Mouse (Mus musculus) limb, embryonic 10.5 days (tissue): Measurements from ENCODE around the gene Tmprss3. TPM values are rescaled to one million over a fixed set of nuclear protein-coding genes. Genes with fewer than 3 reads are reported as not detected.

ENCODE experiments used
- DNase-seq: peaks from one replicate; pipeline ENCODE4 v3.0.0-alpha.2; 2017; ENCODE audit warnings: low spot score
- H3K27ac ChIP-seq: fragments of 300-500 bp; sonication (generic); 2 replicates; pipeline ENCODE4 v1.5.1; 2016; ENCODE audit warnings: mild to moderate bottlenecking
- H3K27me3 ChIP-seq: fragments of 300-500 bp; sonication (generic); 2 replicates; pipeline ENCODE4 v1.6.1; 2016; ENCODE audit warnings: low read depth, mild to moderate bottlenecking; ENCODE audit not compliant: poor library complexity, severe bottlenecking
- H3K36me3 ChIP-seq: fragments of 300-500 bp; sonication (generic); 2 replicates; pipeline ENCODE4 v1.6.1; 2016; ENCODE audit warnings: mild to moderate bottlenecking, moderate library complexity
- H3K4me1 ChIP-seq: fragments of 300-500 bp; sonication (generic); 2 replicates; pipeline ENCODE4 v1.6.1; 2016
- H3K4me3 ChIP-seq: fragments of 300-500 bp; sonication (generic); 2 replicates; pipeline ENCODE4 v1.5.1; 2016; ENCODE audit warnings: mild to moderate bottlenecking, moderate library complexity
- H3K9me3 ChIP-seq: fragments of 300-500 bp; sonication (generic); replicated peaks from 2 replicates; pipeline ENCODE4 v1.6.1; 2016; ENCODE audit warnings: mild to moderate bottlenecking
- WGBS: fragments of 180-500 bp; shearing (Covaris S2); methylation state at CpG from one replicate; pipeline ENCODE4 v1.1.7; 2016; 5-methylcytosine and 5-hydroxymethylcytosine counted together
- polyA plus RNA-seq: library from polyadenylated mRNA; unstranded; fragments of >200 nt; fragmentation: Nextera tagmentation; extraction: Ambion mirVana; gene quantifications from 2 replicates; pipeline ENCODE4 v1.2.1, GENCODE M21; 2016

The Tmprss3 gene
- polyA plus RNA-seq, 1 experiment from 2014 or later = not detected

GRCm38 (mm10) chr17:31222810-31223310 lies 24.1 kb upstream of the Tmprss3 start:
- H3K27ac ChIP-seq = no peak overlapping the region
- H3K4me3 ChIP-seq = no peak overlapping the region
- no peaks in the 10 kb centered on the region for H3K27me3 ChIP-seq
- peaks cover 8% of the 10 kb centered on the region for H3K4me1 ChIP-seq
- DNase-seq = no peak
- H3K36me3 ChIP-seq = no peaks in the 10 kb centered on the region
- no peaks in the 10 kb centered on the region for H3K9me3 ChIP-seq
- 88% methylated on average over 4 of the region's 4 CpGs for WGBS

GRCm38 (mm10) chr17:31216068-31216955 lies 17.5 kb upstream of the Tmprss3 start:
- DNase-seq = no peak
- 68% methylated on average over 5 of the region's 5 CpGs for WGBS
- Histone ChIP-seq H3K27ac (no peak overlapping the region), H3K36me3 (no peaks in the 10 kb centered on the region), H3K4me3 (no peak overlapping the region), H3K4me1 (no peaks in the 10 kb centered on the region), H3K27me3 (no peaks in the 10 kb centered on the region), H3K9me3 (no peaks in the 10 kb centered on the region)

GRCm38 (mm10) chr17:31211881-31212280 lies 13.1 kb upstream of the Tmprss3 start:
- H3K4me3 ChIP-seq = no peak overlapping the region
- no peaks in the 10 kb centered on the region for H3K4me1 ChIP-seq
- DNase-seq = no peak
- H3K27me3 ChIP-seq = no peaks in the 10 kb centered on the region
- 91% methylated on average over 6 of the region's 6 CpGs for WGBS
- no peaks in the 10 kb centered on the region for H3K36me3 ChIP-seq
- H3K9me3 ChIP-seq = no peaks in the 10 kb centered on the region
- no peak overlapping the region for H3K27ac ChIP-seq

GRCm38 (mm10) chr17:31210299-31210698 lies 11.5 kb upstream of the Tmprss3 start:
- DNase-seq = no peak
- no peaks in the 10 kb centered on the region for H3K36me3 ChIP-seq
- 86% methylated on average over 7 of the region's 7 CpGs for WGBS

GRCm38 (mm10) chr17:31209376-31209930 lies 10.7 kb upstream of the Tmprss3 start:
- DNase-seq = no peak
- Histone ChIP-seq H3K4me3 (no peak overlapping the region), H3K9me3 (no peaks in the 10 kb centered on the region), H3K36me3 (no peaks in the 10 kb centered on the region), H3K4me1 (no peaks in the 10 kb centered on the region), H3K27me3 (no peaks in the 10 kb centered on the region), H3K27ac (no peak overlapping the region)
- WGBS = 93% methylated on average over 11 of the region's 11 CpGs

More at GRCm38 (mm10) chr17:31210299-31210698, 11.5 kb upstream of the Tmprss3 start:
- Histone ChIP-seq H3K27ac (no peak overlapping the region), H3K4me1 (no peaks in the 10 kb centered on the region), H3K9me3 (no peaks in the 10 kb centered on the region), H3K4me3 (no peak overlapping the region), H3K27me3 (no peaks in the 10 kb centered on the region)

GRCm38 (mm10) chr17:31208654-31209053 lies 9.9 kb upstream of the Tmprss3 start:
- no peak for DNase-seq
- WGBS = 84% methylated on average over 8 of the region's 8 CpGs
- no peaks in the 10 kb centered on the region for H3K27me3 ChIP-seq
- no peaks in the 10 kb centered on the region for H3K4me1 ChIP-seq
- H3K27ac ChIP-seq = no peak overlapping the region
- H3K36me3 ChIP-seq = no peaks in the 10 kb centered on the region
- no peak overlapping the region for H3K4me3 ChIP-seq
- no peaks in the 10 kb centered on the region for H3K9me3 ChIP-seq

GRCm38 (mm10) chr17:31207771-31208334 lies 9.1 kb upstream of the Tmprss3 start, which contains the start of gene Ubash3a:
TSS of gene Ubash3a (plus strand) at chr17:31207873.
- Histone ChIP-seq H3K9me3 (no peaks in the 10 kb centered on the region), H3K27me3 (no peaks in the 10 kb centered on the region), H3K27ac (no peak within 1 kb of the TSS), H3K4me1 (no peaks in the 10 kb centered on the region), H3K36me3 (no peaks in the 10 kb centered on the region), H3K4me3 (no peak within 1 kb of the TSS)
- WGBS = 85% methylated on average over 12 of the region's 12 CpGs
- DNase-seq = no peak

- no peak for DNase-seq
- 90% methylated on average over 7 of the region's 7 CpGs for WGBS
- Histone ChIP-seq H3K4me3 (no peak overlapping the region), H3K9me3 (no peaks in the 10 kb centered on the region), H3K36me3 (no peaks in the 10 kb centered on the region), H3K4me1 (peaks cover 23% of the 10 kb centered on the region), H3K27me3 (no peaks in the 10 kb centered on the region), H3K27ac (no peak overlapping the region)
These were observed 2.5 kb downstream of the Tmprss3 start for GRCm38 (mm10) chr17:31196283-31196682.

- Histone ChIP-seq H3K27me3 (no peaks in the 10 kb centered on the region), H3K4me3 (no peak overlapping the region), H3K36me3 (no peaks in the 10 kb centered on the region), H3K4me1 (peaks cover 29% of the 10 kb centered on the region), H3K9me3 (no peaks in the 10 kb centered on the region), H3K27ac (no peak overlapping the region)
- DNase-seq = no peak
- WGBS = 95% methylated on average over 6 of the region's 6 CpGs
These were observed 3.6 kb downstream of the Tmprss3 start for GRCm38 (mm10) chr17:31195207-31195606.

GRCm38 (mm10) chr17:31193360-31193759 lies 5.4 kb downstream of the Tmprss3 start:
- no peaks in the 10 kb centered on the region for H3K36me3 ChIP-seq
- H3K4me3 ChIP-seq = no peak overlapping the region
- 87% methylated on average over 9 of the region's 9 CpGs for WGBS
- H3K4me1 ChIP-seq = peaks cover 29% of the 10 kb centered on the region
- DNase-seq = no peak
- no peaks in the 10 kb centered on the region for H3K27me3 ChIP-seq
- peak overlapping the region; percentile 53 for H3K27ac ChIP-seq
- H3K9me3 ChIP-seq = no peaks in the 10 kb centered on the region

- Histone ChIP-seq H3K27me3 (no peaks in the 10 kb centered on the region), H3K9me3 (no peaks in the 10 kb centered on the region), H3K27ac (no peak overlapping the region), H3K4me1 (peaks cover 29% of the 10 kb centered on the region), H3K4me3 (no peak overlapping the region), H3K36me3 (no peaks in the 10 kb centered on the region)
- no peak for DNase-seq
- WGBS = 46% methylated on average over 2 of the region's 2 CpGs
These were observed 6.1 kb downstream of the Tmprss3 start for GRCm38 (mm10) chr17:31192663-31193062.

GRCm38 (mm10) chr17:31191825-31192224 lies 7.0 kb downstream of the Tmprss3 start:
- no peaks in the 10 kb centered on the region for H3K27me3 ChIP-seq
- H3K9me3 ChIP-seq = no peaks in the 10 kb centered on the region
- WGBS = 79% methylated on average over 8 of the region's 8 CpGs
- H3K4me3 ChIP-seq = no peak overlapping the region
- no peaks in the 10 kb centered on the region for H3K36me3 ChIP-seq
- H3K27ac ChIP-seq = no peak overlapping the region
- no peak for DNase-seq
- H3K4me1 ChIP-seq = peaks cover 29% of the 10 kb centered on the region

GRCm38 (mm10) chr17:31187370-31187769 lies 11.4 kb downstream of the Tmprss3 start:
- no peaks in the 10 kb centered on the region for H3K27me3 ChIP-seq
- peaks cover 17% of the 10 kb centered on the region for H3K4me1 ChIP-seq
- H3K4me3 ChIP-seq = no peak overlapping the region
- peak; percentile 59 for DNase-seq
- no peaks in the 10 kb centered on the region for H3K9me3 ChIP-seq
- 31% methylated on average over 4 of the region's 4 CpGs for whole genome bisulfite sequencing
- no peak overlapping the region for H3K27ac ChIP-seq
- no peaks in the 10 kb centered on the region for H3K36me3 ChIP-seq
